Mouse (Mus musculus) lung, adult 18-20 months (tissue): Measurements from ENCODE around the gene Palld.

Experiments
- DNase-seq, 2 experiments: peaks; one replicate each; pipeline ENCODE4 v3.0.0; 2022; ENCODE audit warnings: mixed read lengths in 2 of 2

The Palld gene

DNA sequence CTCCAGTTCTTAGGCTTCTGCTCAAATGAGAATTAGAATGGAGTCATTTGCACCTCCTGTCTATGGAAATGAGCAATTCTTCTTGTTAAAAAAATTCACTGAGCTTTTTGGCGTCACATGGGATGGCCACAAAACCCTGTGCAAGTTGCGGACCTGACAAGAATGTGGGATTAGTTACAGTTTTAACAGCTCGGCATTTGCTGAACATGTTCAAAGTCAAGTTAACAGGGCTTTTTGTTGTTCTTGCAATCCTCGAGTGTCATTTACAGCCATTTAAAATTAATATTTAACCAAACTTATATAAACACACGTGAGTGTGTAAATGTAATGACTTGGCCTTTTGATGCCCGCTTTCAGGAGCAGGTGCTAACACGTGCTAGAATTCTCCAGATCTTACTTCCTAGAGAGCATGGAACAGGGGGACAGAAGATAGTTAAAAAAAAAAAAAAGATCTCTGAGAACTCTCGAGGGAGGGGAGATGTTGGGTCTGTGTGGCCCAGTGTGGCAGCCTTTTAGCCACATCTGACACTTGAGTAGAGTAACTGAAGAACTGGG lies 276.8 kb downstream of the Palld start:
- no peak for DNase-seq

DNA sequence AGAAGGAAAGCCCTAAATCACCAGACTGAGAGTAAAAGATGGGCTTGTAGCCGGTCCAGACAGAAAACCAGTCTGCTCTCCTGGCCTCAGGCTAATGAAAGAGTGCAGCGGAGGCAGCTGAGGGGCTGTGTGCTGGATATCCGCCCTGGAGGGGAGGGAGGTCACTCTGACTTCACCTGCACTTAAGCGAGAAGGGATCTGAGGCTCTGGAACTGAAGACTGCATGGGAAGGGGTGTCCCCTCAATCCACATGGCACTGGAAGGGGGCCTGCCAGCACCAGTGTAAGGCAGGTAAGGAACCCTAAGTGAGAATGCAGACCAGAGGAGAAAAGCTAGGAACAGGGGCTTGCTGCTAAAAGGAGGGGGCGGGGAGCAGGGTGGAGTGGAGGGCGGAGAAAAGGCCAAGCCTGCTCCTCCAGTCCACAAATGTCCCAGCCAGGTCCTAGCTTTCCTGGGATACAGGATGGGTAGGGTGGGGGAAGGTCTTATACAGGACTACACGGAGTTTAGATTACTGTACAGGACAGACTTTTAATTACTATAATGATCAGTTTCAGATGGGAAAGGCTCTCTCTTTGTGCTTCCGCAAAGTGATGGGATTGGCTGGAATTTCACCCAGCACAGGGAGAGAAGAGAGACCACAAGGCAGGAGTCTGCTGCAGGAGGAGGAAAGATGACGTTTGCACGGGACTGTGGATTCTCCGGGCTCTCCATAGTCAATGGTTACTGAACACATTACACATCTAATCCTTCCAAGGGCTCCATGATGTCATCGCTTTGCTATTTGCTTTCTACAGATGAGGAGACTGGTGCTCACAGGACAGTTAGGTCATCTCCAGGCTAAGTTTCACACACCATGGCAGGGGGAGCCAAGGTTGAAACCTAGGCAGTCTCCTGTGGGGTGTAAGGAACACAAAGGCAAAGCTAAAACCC lies 278.7 kb downstream of the Palld start:
- DNase-seq: no peak

DNA sequence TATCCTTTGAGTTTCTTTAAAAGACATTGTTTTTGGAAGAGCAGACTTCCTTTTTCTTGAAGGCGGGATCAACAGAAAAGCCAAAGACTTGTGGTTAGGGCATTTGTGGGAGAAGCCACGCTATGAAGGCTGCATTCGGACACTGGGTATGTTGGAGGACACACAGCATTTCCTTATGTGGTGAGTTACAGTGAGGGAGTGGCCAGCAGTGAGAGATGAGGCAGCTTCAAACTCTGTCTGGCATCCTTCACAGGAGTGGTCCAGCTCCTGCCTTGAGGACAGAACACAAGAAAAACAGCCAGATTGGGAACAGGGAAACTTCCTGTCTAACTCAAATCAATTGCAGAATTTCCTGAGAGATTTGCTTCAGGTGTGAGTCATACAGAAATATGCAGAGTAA lies 281.2 kb downstream of the Palld start:
- no peak for DNase-seq

DNA sequence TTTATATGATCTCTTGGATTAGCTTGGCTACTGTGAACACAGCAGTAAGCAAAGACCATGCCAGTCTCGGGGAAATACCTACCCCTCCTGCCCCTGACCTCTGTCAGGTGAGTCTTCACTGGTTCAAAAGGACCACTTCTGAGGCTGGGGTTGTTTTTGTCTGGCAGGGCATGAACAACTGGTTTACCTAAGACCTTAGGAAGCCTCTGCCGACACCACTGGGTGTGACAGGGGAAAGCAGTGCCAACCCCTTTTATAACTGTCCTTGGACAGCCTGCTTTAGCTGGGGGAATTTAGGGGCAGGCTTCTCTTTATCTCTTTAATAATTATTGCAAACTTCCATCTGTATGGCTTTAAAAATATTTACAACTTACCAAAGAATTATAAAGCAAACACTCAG lies 284.8 kb downstream of the Palld start:
- no peak for DNase-seq

DNA sequence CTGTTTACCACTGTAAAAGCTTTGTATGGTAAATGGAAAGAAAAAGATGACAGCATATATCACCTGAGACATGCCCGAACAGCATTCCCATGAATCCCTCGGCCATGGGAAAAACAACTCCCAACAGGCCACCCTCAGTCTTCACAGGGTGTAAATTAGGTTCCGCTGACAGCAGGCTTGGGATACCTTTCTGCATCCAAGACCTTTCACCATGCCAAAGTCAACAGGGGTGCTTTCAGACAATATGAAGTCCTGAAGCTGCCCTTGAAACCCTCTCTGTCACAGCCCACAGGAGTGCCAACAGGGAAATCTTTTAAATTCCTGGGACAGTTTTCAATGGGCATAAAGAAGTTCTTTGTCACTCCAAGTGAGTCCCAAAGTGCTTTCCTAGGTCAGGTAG lies 285.4 kb downstream of the Palld start:
- no peak for DNase-seq

DNA sequence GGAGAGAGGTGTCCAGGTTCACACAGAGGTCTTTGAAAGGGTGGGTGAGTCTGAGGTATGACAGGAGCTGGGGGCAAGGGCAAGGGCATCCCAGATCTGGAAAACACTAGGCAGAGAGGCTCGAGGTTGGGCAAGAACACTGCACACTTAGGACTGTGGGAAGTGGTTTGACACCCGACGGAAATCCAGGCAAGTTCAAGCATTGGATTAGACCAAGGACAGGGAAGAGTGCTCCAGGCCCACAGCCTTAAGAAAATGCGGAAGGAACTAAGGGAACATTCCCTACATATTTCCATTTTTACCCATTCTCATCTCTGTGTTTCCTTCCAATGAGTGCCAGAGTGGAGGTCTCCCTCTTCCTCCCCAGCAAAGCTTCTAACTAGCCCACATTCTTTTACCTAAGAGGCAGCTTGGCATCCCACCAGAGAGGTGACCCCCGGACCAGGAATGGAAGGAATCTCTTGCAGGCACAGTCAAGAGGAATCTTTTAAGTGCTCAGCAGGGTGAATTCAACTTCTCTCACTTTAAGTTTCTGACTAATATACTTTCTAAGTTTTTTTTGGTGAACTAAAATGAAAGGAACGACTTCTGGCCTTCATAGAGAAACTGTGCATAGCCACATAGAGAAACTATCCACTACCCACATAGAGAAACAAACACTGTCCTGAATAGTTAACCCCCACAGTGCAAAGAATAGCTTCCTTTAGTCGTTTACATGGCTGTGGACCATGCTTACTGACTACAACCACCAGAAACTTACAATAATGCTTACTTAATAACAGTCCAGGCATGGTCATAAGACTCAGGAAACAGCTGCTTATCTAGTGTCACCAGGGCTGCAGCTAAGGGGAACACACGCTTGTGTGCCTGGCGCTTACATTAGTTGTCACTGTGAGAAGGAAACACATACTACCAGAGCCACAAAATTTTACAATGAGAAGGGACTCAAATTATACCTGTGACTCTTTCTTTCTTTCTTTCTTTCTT lies 286.5 kb downstream of the Palld start:
- DNase-seq: no peak

DNA sequence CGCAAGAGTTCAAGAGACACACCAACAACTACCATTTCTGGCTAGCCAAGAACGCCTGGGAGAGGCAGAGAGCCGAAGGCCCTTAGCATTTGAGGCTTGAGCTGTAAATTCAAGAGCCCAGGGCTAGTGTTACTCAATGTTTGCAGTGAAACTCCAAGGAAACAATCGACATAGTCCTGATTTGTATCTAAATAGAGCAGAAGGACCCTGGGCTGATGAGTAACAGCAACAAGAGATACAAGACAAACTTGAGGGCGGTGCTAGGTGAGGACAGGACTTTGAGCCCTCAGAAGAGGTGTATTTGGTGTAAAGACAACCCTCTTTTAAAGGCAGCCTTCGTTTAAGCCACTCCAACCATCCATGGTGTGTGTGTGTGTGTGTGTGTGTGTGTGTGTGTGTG lies 290.7 kb downstream of the Palld start:
- no peak for DNase-seq

DNA sequence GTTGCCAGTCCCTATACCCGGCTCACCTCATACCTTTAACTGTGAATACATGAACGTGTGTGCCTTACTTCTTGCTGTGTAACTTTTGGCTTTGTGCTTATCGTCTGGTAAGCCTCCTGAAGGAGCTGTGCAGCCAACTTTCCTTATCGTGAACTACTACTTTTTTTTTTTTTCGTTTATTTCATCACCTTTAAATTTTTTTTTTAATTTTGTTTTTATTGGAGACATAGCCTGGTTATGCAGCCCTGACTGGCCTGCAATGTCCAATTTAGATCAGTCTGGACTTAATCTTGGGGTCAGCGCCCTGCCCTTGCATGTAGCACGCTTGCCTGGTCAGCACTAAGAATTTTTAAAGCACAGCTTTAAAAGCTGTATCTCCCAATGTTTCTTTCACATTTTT lies 291.4 kb downstream of the Palld start:
- no peak for DNase-seq

DNA sequence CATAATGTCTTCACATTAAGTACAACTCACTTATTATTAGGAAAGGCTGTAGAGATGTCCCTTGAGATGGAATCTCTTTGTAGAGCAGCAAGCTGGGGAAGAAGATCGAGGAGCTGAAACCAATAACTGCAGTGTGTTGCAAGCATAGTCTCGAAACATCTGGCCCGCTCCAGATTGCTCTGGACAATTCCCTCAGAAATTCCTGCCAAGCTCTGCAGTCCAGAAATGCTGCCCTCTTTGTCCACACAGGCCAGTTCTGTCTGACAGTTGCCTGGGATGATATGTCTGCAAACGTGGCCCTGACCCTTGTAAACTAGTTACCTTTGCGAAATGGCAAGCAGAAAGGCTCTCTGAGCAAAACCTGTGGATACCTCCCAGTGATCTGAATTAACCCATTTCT lies 291.9 kb downstream of the Palld start:
- DNase-seq: peak in 1 of 2 experiments; percentile 29

DNA sequence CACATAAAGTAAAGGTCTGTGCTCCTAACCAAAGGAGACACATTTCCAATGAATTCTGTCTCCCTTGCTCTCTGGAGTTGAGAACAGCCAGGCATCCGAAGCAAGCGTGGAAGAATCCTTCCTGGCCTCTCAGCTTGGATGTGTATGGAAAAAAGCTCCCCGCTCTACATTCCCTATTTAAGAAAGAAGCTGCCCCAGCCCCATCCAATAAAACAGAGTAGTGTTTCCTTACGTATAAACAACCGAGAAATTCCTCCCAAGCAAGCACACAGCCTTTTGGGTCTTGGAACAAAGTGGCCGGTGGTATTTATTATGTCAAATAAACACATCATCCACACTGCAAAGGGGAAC lies 295.1 kb downstream of the Palld start:
- DNase-seq: no peak

DNA sequence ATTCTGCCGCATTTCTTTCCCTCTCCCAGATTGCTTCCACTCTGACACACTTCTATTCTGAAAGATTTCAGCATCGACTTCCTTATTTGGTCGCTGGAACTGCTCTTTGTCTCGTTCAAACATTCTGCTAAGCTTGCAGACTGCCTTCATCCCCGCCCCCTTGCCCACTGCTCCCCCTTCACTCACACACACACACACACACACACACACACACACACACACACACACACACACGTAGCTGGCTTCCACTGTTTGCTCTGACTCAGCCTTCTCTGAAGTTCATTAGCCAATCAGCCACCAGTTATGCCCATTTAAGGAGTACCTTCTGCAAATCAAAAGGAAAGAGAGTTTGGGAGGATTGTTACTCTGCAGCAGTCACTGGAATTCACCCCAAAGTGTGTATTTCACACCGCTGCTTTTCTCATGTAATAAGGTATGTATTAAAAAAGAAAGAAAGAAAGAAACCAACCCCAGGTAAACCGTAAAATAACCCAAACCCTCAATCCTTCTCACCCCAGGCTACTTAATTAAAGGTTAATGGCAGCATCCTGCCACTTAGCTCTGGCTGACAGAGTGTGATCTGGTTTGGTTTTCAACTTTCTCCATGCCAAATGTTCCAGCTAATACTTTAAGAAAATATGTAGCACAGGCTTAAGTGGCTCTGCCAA lies 295.6 kb downstream of the Palld start:
- DNase-seq: peak; percentile 84 to 86

DNA sequence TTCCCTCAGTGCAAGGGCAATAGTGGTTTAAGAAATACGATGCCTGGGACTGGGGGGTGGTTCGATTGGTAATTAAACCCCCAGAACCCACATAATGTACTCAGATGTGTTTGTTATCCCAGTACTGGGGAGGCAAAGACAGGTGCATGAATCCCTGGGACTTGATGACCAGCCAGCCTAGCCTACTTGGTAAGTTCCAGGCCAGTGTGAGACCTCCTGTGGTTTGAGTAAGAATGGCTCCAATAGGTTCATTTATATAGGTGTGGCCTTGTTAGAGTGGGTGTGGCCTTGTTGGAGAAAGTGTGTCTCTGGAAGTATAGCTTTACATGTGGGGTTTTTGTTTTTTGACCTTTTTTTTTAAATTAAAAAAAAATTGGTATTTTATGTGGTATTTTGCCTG lies 297.6 kb downstream of the Palld start:
- no peak for DNase-seq

DNA sequence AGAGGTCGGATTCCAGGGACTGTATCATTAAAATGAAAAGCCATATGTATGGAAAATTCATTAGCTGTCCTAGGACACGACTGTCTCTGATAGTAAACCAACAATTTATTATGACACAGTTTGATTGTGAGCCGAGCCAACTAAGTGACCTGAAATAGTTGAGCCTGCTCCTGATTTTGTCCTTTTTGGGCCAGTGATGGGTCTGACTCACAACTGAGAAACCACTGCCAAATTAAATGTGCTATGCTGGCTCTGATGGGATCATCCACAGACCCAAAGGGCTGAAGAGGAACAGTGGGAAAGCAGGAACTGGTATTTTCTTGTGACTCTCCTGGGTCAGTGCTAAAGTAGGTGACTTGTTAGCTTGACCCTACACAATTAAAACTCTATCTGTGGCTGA lies 305.6 kb downstream of the Palld start:
- DNase-seq: no peak

DNA sequence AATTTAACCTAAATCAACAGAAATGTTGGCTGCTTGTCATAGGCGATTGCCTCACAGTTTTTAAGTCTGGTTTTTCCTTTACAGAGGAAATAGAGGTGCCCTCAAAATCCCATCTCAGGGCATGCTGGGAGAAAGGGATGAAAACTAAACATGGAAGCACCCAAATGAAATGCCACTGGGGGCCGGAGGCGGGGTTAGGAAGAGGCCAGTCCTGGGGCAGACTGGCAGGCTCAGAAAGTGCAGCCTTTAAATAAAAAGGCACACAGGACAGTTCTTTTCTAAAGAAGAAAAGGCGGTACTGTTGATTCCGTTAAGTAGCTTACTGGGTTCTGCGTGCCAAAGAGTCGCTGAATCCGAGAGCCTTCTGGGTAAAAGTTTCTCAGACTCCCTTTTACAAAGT lies 311.0 kb downstream of the Palld start:
- no peak for DNase-seq

DNA sequence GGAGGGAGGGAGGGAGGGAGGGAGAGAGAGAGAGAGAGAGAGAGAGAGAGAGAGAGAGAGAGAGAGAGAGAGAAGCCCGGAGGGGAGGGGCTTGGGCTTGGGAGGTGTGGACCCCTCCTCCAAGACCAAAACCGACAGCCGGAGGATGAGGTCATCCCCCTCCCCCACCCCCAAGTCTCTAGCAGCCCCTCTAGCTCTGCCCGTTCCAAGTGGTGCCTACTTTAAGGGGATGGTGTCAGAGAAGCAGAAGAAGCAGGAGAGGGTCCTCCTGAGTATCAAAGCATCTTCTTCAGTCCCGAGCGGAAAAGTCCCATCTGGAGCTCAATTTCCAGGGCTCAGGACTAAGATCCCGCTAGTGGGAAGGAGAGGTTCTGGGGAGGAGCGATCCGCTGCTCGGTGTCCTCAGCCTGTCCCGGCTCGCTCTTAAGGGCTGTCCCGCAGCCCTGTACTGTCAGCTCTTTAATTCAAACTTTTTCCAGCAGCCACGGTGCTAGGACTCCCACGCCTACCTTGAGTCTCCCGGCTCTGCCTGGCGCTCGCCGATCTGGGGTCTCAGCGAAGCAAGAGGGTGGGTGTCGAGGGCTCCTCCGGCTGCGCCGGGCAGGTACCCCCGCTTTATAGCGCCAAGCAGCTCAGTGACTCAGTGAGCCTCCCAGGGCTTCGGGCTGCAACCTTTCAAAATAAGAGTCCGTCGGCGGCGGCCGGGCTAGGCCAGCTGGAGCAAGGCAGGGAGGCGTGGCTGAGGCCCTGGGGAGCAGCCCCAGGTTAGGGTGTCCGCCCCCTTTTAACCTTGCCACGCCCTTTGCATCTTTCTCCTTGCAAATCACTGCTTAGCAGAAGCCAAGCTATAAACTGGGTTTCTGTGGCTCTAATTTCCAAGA lies 311.7 kb downstream of the Palld start:
- DNase-seq: peak; percentile 88 to 90

DNA sequence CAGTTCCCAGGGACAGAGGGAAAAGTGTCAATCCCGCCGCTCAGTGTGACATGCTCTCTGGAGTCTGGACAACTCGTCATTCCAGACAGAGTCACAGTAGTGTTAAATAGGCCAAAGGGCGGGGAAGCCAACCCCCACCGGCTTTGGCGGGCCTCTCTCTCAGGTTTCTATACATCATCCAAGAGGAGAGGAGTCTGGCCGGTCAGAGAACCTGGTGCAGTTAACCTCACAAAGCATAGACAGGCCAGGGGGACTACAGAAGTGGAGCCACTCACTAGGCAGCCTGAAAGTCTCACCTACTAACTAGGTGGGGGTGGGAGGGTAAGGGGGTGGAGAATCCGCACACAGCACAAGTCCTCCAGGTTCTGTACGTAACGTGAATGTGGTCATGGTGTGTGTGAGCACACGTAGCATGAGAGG lies 312.5 kb downstream of the Palld start:
- DNase-seq: no peak

DNA sequence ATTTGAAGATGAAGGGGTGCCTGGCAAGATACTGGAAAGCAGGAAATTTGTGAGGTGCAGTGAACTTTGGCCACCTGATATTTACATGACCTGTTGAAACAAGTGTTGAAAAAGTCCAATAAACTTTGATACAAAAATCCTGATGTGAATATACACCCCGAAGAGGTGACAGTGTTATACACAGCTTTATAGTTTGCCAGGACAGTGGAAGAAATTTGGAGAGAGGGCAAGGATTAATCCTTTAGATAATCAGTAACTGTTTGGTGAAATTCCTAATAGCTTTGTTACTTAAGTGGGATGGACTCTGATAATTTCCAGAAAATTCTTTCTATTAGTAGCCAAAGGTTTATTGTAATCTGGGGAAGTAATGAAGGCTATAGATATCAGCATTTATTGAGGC lies 314.2 kb downstream of the Palld start:
- DNase-seq: no peak

DNA sequence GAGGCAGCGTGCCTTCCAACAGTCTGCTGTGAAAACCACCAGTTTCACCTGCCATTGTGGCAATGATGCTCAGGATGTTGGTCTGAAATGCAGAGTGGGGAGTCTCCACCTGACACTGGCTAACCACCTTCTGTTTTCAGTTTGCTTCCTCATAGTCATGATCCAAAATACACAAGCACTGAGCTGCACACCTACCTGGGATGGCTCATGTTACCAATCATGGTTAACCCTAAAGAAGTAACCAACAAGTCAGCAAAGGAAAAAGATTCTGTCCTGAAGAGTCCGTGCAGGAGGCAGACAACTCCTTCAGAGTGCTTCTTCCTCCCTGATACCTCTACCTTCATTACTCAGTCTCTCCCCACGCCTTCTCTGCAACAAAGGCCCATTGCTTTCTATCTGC lies 314.8 kb downstream of the Palld start:
- no peak for DNase-seq

DNA sequence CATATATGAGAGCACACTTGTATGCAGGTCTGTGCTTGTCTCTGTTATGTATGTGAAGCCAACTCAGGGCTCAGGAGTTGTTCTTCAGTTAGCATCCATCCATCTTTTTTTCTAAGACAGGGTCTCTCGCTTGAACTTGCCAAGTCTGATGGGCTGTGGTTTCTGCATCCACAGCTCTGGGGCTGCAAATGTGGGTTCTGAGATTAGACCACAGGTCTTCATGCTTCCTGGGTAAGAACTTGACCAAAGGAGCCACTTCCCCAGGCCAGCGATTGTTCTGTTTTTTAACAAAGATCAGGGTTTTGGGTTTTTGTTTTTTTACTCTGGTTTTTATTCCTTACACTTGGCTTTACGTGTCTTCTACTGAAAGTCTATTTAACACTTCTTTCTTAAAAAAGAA lies 316.0 kb downstream of the Palld start:
- no peak for DNase-seq

DNA sequence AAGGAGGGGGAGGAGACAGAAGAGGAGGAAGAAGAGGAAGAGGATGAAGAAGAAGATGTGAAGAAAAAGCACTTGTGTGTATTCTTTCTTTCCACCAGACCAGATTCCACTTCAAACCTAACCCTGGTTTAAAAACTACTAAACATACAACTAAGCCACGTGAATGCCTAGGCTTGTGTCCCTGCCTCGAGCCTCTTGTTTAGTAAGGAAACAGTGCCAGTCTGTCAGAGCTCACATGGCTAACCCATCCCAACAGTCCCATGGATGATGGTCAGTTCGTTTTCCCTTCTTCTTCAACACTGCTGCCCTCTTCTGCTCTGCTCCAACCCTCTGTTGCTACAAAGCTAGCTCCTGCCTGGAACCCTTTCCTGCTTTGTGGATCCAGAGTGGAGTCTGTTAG lies 316.7 kb downstream of the Palld start:
- no peak for DNase-seq

DNA sequence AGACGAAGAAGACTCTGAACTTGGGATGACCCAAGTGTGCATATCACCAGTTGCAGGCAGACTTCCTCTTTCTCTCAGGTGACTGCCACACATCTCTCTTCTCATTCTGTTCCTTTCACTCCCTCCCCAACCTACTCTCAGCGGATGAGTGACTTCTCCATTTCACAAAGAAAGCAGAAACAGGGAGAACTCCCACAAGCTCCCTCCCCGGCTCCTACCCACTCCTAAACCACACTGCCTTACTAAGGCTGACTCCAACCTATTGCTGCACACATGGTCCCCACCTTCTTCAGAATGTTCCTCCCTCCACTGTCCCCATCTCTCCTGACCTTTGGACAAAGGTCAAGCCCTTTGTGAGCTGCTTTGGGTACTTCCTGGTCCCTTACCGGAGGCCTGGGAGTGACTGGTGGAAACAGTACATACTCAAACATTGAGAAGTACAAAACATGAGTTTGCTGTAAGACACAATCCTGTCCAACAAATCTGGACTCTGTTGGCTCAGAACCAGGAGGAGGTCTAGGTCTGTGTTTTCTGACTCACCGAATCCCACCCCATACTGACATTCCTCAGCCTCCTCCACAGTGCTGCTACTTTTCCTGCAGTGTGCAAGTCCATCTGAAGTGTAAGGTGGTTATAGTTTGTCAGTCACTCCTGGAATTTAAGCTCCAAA lies 317.6 kb downstream of the Palld start:
- no peak for DNase-seq
